In genomic region chr1:174502031-174502845, GRCm38 (mm10) we compare ENCODE assay signal across 9 mouse cellular contexts. TPM values are rescaled to one million over a fixed set of nuclear protein-coding genes. Genes with fewer than 3 reads are reported as not detected.
DNase-seq lines count a peak whose midpoint lies in the region; ATAC-seq and TF ChIP-seq lines count a peak whose summit lies in the region.
"Had no signal": no experiment of that assay in that cellular context is flagged by ENCODE, and none has a peak within 500 bp of the region (broad histone marks: within the 10 kb centered on the region; RNA-seq: fewer than 3 reads in every experiment).

No protein-coding gene starts in this region.

- H3K27me3 ChIP-seq in kidney, embryonic 16.5 days (ENCODE audit: insufficient read depth, low read length), result peaks cover 16% of the 10 kb centered on the region
- H3K27me3 ChIP-seq in intestine, embryonic 14.5 days (replicated peaks; ENCODE audit: control insufficient read depth, insufficient read depth, low read length), result peaks cover 13% of the 10 kb centered on the region; the same call in 1 of the 2 replicates
- H3K27me3 ChIP-seq in limb, embryonic 14.5 days (ENCODE audit: control insufficient read depth, insufficient read depth, low read length), result peaks cover 8% of the 10 kb centered on the region
- H3K27me3 ChIP-seq in neural tube, embryonic 12.5 days (replicated peaks), result no peaks in the 10 kb centered on the region

- no peak for DNase-seq in kidney, postnatal 25 days
- peak; percentile 68 for DNase-seq in cerebellum, adult 9-10 months
- DNase-seq in intestine, embryonic 14.5 days (ENCODE audit: low spot score), result peak; percentile 82
- DNase-seq in limb, embryonic 14.5 days (ENCODE audit: low spot score), result peak; percentile 39
- DNase-seq in thymus, postnatal 25 days, result peak; percentile 3

- TF ChIP-seq POLR2A in limb, embryonic 14.5 days (IDR thresholded peaks at IDR 0.05; ENCODE audit: borderline replicate concordance, extremely low read depth, insufficient read depth, insufficient read length), result no peak

- H3K9me3 ChIP-seq in kidney, embryonic 16.5 days (ENCODE audit: low read length), result no peaks in the 10 kb centered on the region
- H3K9me3 ChIP-seq in intestine, embryonic 14.5 days (ENCODE audit: control insufficient read depth, low read length), result no peaks in the 10 kb centered on the region
- no peaks in the 10 kb centered on the region for H3K9me3 ChIP-seq in limb, embryonic 14.5 days (ENCODE audit: control insufficient read depth, low read length)
- H3K9me3 ChIP-seq in neural tube, embryonic 12.5 days, result no peaks in the 10 kb centered on the region

- H3K4me2 ChIP-seq in kidney, embryonic 16.5 days (replicated peaks; ENCODE audit: low read depth, low read length), result peak overlapping the region; percentile 94
- H3K4me2 ChIP-seq in intestine, embryonic 14.5 days (ENCODE audit: low read length), result peak overlapping the region; percentile 97
- peak overlapping the region; percentile 99 for H3K4me2 ChIP-seq in limb, embryonic 14.5 days (replicated peaks; ENCODE audit: low read depth, low read length, severe bottlenecking)
- H3K4me2 ChIP-seq in neural tube, embryonic 12.5 days (replicated peaks), result peak overlapping the region; percentile 97

- ATAC-seq in kidney, embryonic 16.5 days (ENCODE audit: low FRiP score, low TSS enrichment), result peak; percentile 84
- ATAC-seq in frontal cortex, adult (ENCODE audit: low TSS enrichment), result peak; percentile 77
- peak; percentile 44 for ATAC-seq in intestine, embryonic 14.5 days (replicated peaks; ENCODE audit: low FRiP score, low TSS enrichment, low read depth)
- peak; percentile 49 for ATAC-seq in limb, embryonic 14.5 days (ENCODE audit: low FRiP score, low read depth)
- ATAC-seq in neural tube, embryonic 12.5 days (ENCODE audit: low FRiP score, low read depth), result peak; percentile 72

- WGBS in kidney, embryonic 16.5 days, result under 1% methylated on average over 40 of the region's 40 CpGs
- under 1% methylated on average over 40 of the region's 40 CpGs for WGBS in intestine, embryonic 14.5 days
- under 1% methylated on average over 40 of the region's 40 CpGs for WGBS in limb, embryonic 14.5 days
- under 1% methylated on average over 40 of the region's 40 CpGs for WGBS in neural tube, embryonic 12.5 days

- H3K36me3 ChIP-seq in kidney, embryonic 16.5 days (ENCODE audit: insufficient read depth, low read length), result no peaks in the 10 kb centered on the region
- no peaks in the 10 kb centered on the region for H3K36me3 ChIP-seq in intestine, embryonic 14.5 days (ENCODE audit: control insufficient read depth, insufficient read depth, low read length)
- no peaks in the 10 kb centered on the region for H3K36me3 ChIP-seq in limb, embryonic 14.5 days (ENCODE audit: control insufficient read depth, insufficient read depth, low read length)
- H3K36me3 ChIP-seq in neural tube, embryonic 12.5 days, result no peaks in the 10 kb centered on the region

- peaks cover 17% of the 10 kb centered on the region for H3K4me1 ChIP-seq in kidney, embryonic 16.5 days (ENCODE audit: insufficient read depth, low read length)
- H3K4me1 ChIP-seq in intestine, embryonic 14.5 days (replicated peaks; ENCODE audit: control insufficient read depth, insufficient read depth, low read length), result peaks cover 14% of the 10 kb centered on the region
- H3K4me1 ChIP-seq in limb, embryonic 14.5 days (ENCODE audit: control insufficient read depth, insufficient read depth, low read length), result peaks cover 12% of the 10 kb centered on the region
- peaks cover 52% of the 10 kb centered on the region for H3K4me1 ChIP-seq in neural tube, embryonic 12.5 days

- peak overlapping the region; percentile 53 for H3K4me3 ChIP-seq in kidney, embryonic 16.5 days (ENCODE audit: low read length)
- peak overlapping the region; percentile 65 for H3K4me3 ChIP-seq in intestine, embryonic 14.5 days (ENCODE audit: low read depth, low read length)
- H3K4me3 ChIP-seq in limb, embryonic 14.5 days (replicated peaks; ENCODE audit: low read length), result peak overlapping the region; percentile 58
- H3K4me3 ChIP-seq in neural tube, embryonic 12.5 days, result peak overlapping the region; percentile 75

- peak overlapping the region; percentile 48 for H3K9ac ChIP-seq in kidney, embryonic 16.5 days (replicated peaks; ENCODE audit: low read length)
- H3K9ac ChIP-seq in intestine, embryonic 14.5 days (ENCODE audit: low read length), result peak overlapping the region; percentile 55
- H3K9ac ChIP-seq in limb, embryonic 14.5 days (ENCODE audit: low read depth, low read length, severe bottlenecking), result peak overlapping the region; percentile 56
- H3K9ac ChIP-seq in neural tube, embryonic 12.5 days, result peak overlapping the region; percentile 94

- no peak overlapping the region for H3K27ac ChIP-seq in kidney, embryonic 16.5 days (ENCODE audit: low read length)
- peak overlapping the region; percentile 33; the same call in 1 of the 2 replicates for H3K27ac ChIP-seq in intestine, embryonic 14.5 days (ENCODE audit: low read depth)
- H3K27ac ChIP-seq in limb, embryonic 14.5 days (replicated peaks; ENCODE audit: low read depth, low read length), result no peak overlapping the region
- H3K27ac ChIP-seq in neural tube, embryonic 12.5 days, result peak overlapping the region; percentile 83
- H3K27ac ChIP-seq: macrophage had no signal

RNA-seq across cellular contexts. Expression of gene Fmn2, which starts 0.6 kb away (rescaled TPM):
- 0.47 and 0.59 TPM in 2 replicates for polyA plus RNA-seq in kidney, embryonic 16.5 days (2015; fragmentation: Nextera tagmentation; extraction: Ambion mirVana)
- 2.0 and 2.1 TPM in 2 replicates for polyA plus RNA-seq in intestine, embryonic 14.5 days (2014; fragmentation: Nextera tagmentation; extraction: Ambion mirVana)
- 1.9 and 2.0 TPM in 2 replicates for polyA plus RNA-seq in limb, embryonic 14.5 days (2012; rRNA removed)
- 0.67 and 0.93 TPM in 2 replicates for polyA plus RNA-seq in limb, embryonic 14.5 days (2014; fragmentation: Nextera tagmentation; extraction: Ambion mirVana)
- 7.5 and 9.8 TPM in 2 replicates for polyA plus RNA-seq in neural tube, embryonic 12.5 days (2016; fragmentation: Nextera tagmentation; extraction: Ambion mirVana)
- polyA plus RNA-seq: macrophage had no signal

Comparison
In these comparisons a context has a peak if more than half of its experiments do, and no peak if none do; other contexts are left out.
1. H3K27ac ChIP-seq: peak in intestine, embryonic 14.5 days (single experiment) and neural tube, embryonic 12.5 days (single experiment); none in kidney, embryonic 16.5 days (single experiment) and limb, embryonic 14.5 days (single experiment).
2. DNase-seq: peak in cerebellum, adult 9-10 months (single experiment), intestine, embryonic 14.5 days (single experiment), limb, embryonic 14.5 days (single experiment) and thymus, postnatal 25 days (single experiment); none in kidney, postnatal 25 days (0 of 2).
3. Peak in every context shown above with its lines, with median percentiles within 50 percentile points of each other: ATAC-seq, H3K4me2 ChIP-seq, H3K4me3 ChIP-seq and H3K9ac ChIP-seq.